Mouse (Mus musculus) right cerebral cortex, postnatal 4 days (tissue): ENCODE results near the gene Avil.

Source experiments
- DNase-seq: peaks from one replicate; pipeline ENCODE4 v3.0.0-alpha.2; 2022

The Avil gene

DNA sequence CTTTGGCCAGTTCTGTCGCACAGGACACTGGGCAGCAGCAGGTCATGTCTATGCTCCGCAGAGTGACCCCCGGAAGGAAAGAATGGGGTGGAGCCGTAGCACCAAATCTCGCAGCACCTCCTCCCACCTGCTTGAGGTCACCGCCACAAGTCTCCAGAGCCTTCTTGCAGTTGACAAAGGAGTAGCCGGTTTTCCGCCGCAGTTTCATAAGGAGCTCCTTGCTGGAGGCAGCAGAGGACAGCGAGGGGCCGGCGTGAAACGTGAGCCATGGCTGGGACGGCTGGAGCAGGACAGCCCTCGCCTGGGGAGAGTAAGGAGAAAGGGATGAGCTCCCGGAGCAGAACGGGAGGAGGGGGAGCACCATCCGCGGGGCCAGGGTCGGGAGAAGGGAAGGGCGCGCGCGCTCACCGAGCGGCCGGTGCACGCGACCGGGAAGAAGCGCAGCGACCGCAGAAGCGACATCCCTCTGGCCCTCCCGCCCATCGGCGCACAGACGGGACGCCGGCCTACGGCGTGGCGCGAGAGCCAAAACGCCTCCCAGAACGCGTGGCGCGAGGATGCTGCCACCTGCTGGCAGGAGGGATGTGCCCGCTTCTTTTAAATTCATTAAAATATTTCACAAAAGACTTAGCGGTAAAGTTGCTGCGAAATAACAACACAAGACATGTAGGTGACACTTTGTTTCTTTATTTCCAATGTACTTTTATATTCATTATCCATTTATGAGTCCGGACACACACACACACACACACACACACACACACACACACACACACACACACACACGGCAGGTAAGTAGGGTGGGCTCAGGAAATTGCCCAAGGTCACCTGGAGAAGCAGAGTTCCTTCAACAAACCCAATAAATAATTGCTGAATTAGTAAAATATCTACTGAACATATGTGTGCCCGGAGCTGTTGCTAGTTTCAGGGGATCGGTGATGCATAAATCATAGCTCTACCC lies 30.1 kb downstream of the Avil start, which contains the start of gene Tsfm:
Gene Tsfm, minus strand, starts transcription at position 505 of the 961 bp plus-strand sequence.
- DNase-seq: peak; percentile 98

DNA sequence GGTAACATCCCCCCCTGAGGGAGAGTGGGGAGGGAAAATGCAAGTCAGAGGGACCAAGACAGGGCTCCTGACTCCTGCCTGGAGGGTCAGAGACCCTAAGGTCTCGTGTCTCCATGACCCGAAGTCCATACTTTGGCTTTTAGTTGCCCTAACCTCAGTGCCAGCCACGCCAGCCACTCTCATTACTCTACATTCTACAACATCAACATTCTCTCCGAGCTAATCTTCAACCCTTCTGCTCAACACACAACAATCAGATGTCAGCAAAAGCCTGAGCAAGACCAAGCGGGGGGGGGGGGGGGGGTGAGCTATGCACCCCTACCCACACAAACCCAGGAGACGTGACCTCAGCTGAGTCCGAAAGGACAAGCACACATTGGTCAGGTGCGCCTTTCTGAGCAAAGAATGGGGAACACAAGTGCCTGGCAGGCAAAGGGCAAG lies 32.8 kb downstream of the Avil start:
- DNase-seq: no peak

DNA sequence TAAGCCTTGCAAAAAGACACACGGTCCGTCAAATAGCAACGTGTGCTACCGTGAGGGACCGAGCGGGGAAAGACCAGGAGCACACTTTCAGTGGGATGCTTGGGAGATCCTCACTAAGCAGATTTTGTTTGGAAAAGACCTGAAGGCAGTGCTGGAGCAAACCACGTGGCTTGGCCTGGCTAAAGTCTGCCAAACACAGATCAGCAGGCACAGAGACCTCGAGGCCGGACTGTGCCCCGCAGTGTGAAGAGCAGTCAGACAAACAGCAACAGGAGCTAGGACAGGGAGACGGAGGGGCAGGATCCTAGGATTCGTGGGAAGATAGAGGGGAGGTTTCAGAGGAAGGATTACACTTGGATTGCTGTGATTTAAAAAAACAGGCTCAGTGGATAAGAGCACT lies 35.8 kb downstream of the Avil start:
- DNase-seq: no peak

DNA sequence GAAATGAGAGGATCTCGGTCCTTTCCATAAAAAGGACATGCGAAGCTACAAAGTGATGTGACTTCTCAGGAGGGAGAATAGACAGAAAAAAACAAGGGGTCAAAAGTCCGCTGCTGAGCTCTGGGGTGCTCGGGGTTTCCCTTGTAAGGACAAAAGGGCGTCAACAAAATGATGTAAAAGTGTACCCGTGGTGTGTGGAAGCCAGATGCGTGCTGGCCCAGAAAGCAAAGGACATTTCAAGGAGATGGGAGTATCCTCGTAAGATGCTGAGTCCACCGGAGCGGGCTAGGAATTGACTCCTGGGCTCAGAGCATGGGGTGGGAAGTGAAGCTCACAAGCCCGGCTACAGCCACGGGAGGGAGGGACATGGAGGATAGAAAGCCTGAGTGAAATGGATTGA lies 37.1 kb downstream of the Avil start:
- no peak for DNase-seq

DNA sequence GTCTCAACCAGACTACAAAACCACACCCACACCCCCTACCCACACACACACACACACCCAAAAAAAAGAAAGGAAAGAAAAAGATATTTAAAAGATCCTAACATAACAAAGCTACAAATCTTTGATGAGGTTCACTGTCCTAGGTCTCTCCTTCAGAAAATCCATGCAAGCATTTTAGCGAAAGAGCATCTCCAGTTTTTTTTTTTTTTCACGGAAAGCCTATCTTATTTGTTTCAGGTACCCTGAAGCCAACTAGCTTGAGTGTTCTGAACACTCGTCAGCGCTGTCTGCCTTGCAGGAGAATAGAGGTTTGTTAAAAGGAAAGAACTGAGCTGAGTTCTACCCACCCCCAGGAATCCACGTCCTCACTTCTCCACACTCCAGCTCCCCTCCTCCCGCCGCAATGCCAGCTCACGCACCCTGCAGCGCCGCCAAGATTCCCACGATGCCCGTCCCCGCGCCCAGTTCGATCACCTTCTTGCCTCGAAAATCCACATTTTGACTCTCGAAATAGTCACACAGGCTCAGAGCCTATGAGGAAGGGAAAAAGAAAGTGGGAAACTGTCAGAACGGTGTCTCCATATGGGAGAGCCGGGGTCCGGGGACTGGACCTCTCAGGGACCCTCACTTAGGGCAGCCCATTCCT lies 40.2 kb downstream of the Avil start:
- no peak for DNase-seq

DNA sequence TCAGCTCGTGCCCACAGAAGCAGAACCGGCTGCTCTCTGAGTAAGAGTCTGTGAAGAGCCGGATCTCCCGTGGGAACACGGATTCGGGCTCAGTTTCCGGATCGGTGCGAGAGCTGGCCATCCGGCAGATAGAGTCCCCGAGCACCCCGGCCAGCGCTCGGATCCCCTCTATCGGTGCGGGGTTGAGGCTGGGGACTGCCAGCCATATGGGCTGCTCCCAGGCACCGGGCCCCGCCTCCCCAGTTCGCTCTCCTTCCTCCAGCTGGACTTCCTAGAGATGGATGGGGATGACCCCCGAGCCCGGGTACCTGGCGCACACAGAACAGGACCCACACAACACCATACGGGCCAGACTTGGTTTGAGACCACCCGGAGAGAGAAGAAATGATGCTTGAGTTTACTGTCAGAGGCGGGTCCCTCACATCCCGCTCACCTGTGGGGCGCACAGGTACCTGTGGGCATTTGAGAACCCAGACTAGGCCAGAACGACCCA lies 40.8 kb downstream of the Avil start, which contains the start of the genes Mettl1 and Eef1akmt3:
Gene Mettl1, plus strand, starts transcription at position 141 of the 493 bp plus-strand sequence.
Gene Eef1akmt3, minus strand, starts transcription at position 240 of the 493 bp plus-strand sequence.
- DNase-seq: peak; percentile 40

DNA sequence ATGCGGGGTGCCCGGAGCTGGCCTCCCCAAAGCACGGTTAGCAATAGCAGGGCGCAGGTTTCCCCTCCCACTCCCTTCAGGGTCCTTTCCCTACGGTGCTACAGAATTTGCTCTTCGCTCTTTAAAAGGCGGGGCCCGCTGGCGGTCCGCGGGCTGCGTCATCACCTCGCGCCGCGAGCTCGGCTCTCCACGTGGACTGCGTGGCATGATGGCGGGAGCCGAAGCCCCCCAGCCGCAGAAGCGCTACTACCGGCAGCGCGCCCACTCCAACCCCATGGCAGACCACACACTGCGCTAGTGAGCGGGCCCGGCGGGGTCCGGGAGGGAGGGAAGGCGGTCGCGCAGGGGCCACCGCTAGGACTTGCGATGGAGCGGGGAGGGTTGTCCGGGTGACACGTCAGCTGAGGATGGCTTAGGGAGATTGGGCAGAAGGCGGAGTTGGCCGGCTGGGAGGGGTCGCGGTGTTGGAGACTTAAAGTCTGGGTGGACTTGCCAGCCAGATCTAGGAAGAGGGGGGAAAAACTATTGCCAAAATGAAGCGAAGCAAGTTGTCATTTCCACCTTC lies 41.3 kb downstream of the Avil start:
- peak; percentile 91 for DNase-seq

DNA sequence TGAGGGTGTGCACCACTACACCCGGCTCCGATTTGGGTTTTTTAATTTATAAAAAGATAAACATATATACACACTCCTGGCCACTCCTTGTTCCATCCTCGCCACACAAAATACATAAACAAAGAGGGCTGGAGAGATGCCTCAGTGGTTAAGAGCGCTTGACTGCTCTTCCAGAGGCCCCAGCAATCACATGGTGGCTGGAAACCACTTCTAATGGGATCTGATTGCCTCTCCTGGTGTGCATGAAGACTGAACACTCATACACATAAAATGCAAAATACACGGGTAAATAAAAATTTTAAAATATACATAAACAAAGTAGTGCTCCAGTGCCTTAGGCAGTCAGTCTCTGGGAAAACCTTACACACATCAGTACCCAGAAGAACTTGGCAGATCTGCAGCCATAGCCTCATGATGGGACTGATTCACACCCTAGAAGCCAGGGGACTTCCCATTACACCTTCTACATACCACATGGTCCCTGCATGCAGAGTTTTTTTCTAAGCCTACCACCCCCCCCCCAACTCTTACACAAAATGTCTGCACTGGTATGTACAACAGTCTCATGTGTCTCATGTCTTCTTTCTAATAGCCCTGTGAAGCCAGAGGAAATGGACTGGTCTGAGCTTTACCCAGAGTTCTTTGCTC lies 42.1 kb downstream of the Avil start:
- no peak for DNase-seq

DNA sequence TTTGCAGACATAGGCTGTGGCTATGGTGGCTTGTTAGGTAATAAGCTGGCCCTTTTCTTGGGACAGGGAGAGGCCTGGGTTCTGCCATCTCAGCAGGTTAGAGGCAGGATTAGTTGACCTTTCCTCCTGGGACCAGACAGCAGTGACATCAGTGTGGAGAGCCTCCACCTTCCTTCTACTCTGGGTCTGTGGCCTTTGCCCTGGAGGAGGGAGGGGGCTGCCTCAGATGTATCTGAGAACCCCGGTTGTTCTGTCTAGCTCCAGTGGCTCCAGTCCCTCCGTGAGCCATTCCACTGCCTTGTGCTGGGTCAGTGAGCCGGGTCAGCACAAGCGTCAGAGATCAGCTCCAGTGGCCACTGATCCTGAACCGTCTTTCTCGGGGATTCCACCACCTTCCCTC lies 42.7 kb downstream of the Avil start:
- no peak for DNase-seq

DNA sequence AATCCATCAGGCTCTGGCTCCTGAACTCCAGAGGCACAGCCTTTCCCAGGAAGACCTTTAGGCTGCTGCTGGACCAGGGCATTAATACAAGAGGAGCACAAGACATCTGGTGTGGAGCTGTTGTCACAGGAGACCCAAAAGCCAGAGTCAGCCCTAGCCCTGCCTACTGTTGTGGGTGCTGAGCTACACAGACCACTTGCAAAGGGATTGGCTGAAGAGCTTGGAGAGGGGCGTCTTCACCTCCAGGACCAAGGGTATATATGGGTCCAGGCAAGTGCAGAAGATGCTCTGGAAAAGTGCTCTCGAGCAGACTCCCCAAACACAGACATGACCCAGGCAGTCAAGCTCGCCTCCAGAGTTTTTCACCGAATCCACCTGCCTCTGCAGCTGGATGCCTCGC lies 47.4 kb downstream of the Avil start, which contains the start of gene Cyp27b1:
Gene Cyp27b1, plus strand, starts transcription at position 297 of the 400 bp plus-strand sequence.
- no peak for DNase-seq

DNA sequence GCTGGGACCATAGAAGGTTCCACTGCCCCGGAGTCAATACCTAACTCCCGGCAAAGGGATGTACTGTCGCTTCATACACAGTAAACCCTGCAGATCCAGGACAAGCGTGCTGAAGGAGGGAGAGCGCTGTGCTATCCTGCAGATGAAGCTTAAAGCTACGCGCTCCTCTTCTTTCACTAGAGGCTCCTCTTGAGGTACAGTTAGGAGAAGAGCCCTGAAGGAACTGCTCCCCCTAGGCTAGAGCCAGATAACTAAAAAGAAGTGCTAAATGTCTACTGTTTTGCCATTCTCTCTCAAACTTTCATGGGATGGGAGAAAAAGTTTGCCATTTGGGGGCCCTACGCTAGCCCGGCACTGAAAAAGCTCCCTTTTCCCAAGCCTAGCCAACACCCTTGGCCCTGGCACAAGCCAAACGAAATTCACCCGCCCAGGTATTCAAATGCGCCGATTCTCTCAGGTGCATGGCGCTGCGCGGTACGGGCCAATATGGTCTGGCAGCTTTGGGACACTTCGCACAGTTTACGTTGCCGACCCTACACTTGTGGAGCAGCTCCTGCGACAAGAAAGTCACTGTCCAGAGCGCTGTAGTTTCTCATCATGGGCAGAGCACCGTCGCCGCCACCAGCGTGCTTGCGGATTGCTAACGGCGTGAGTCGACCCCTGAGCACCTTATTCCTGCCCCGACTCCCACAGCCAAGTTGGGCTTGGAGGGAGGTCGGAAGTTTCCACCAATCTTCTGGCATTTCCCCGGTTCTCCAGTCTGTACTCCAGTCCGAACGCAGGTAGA lies 48.3 kb downstream of the Avil start:
- no peak for DNase-seq

DNA sequence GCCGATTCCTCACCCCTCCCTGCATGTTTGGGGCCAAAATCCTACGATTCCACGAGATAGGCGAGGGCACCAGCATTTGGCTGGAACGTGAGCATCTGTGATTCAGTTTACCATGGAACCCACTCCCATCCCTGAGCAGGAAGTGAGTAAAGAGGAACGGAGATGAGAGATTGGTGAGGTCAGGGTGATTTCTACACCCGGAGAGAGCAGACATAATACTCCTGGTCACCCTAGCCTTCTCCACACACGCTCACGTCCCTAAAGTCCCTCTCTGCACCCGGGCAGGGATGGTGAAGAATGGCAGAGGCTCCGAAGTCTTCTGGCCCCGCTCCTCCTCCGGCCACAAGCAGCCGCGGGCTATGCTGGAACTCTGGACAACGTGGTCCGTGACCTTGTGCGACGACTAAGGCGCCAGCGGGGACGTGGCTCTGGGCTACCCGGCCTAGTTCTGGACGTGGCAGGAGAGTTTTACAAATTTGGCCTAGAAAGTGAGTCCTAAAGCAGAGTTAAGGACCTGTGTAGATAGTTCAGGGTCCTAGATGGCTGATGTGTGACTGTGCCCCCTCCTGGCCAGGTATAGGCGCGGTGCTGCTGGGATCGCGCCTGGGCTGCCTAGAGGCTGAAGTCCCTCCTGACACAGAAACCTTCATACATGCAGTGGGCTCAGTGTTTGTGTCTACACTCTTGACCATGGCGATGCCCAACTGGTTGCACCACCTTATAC lies 49.0 kb downstream of the Avil start:
- DNase-seq: no peak

DNA sequence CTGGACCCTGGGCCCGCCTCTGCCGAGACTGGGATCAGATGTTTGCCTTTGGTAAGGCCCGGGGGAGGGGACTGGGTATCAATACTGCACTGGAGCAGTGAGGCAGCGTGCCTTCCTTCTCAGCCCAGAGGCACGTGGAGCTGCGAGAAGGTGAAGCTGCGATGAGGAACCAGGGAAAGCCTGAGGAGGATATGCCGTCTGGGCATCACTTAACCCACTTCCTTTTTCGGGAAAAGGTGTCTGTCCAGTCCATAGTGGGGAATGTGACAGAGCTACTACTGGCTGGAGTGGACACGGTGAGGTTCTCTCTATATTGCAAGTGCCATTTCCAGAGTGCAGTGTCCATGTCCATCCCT lies 49.6 kb downstream of the Avil start:
- DNase-seq: no peak

DNA sequence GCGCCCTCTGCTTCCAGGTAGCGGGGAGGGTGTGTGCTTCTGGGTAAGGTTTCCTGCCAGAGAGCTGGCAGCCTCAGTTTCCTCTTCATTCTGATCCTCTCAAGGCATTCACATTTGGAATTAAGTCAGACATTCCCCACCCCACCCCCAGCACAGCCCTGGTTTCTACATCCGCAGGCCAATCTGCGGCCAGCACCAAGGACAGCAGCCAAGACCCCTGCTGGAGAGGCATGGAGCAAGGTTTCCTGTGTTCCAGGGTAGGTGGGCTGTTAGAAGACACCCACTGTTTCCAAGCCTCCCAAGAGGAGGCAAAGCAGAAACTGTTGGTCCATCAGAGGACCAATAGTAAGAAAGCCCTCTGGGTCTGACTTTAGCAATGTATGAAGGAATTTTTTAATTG lies 54.1 kb downstream of the Avil start:
- DNase-seq: no peak

DNA sequence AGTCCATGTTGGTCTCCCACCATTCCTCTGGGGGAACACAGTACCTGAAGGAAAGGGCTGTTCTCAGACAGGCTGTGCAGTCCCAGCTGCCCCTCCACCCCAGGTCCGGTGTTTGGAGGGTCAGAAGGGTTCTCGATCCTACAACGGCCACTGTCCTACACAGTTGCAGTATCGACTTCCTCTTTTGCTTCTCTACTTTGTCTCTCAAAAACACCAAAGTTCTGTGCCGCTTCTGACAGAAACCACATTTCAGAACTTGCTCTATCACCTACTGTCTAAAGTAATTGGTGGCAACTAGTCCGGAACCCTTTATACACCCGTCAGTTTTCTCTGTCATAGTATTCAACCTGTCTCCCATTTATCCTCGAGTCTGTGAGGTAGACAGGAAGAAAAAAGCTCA lies 54.9 kb downstream of the Avil start:
- DNase-seq: no peak

DNA sequence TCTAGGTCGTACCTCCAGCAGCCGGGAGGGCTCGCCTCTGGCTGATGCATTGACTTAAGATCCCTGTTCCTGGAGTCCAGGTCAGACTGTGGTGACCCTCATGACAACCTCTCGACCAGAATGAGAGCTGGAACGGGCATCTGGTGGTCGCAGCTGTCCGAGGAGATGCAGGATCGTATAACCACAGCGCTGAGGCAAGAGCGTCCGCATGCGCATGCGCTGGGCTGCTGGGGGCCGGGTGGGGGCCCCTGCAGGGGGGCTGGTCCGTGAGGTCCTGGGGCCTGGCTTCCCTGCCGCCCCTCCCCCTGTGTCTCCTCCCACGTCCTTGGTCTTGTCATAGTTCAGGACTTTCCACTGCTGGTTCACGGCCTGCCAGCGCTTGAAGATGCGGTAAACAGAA lies 56.0 kb downstream of the Avil start:
- no peak for DNase-seq

DNA sequence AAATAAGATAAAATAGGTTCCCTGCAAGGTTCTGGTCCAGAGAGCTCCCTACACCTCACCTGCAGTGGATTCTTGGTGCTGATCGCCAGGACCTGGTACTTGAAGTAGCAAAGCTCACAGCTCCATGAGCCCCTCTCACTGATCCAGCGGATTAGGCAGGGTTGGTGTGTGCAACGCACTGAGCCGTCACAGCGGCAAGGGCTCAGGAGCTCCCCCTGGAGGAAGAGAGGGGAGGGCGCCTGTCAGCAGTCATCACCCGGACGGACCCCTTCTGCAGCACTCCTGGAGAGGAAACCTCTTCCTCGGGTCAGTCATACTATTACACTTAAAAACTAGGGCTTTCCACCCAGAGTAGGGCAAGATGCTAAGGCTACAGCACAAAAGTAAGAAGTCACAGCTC lies 57.7 kb downstream of the Avil start:
- DNase-seq: peak; percentile 77

DNA sequence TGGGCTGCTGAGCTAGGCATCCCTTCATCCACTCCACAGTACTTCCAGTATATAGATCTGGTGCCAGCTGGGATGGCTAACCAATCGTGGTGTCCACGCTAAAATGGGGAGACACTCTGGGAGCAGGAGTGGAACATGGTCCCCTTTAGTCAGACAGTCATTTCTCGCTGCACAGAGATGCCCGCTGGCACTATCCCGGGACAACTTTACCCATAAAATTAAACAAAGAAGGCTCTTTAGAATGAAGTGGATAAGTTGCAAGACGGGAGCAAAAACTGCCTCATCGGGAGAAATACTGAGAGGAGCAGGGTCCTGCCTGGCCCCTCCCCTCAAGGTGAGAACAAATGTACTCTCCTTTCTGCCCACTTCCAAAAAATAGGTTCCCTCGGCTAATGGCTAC lies 58.2 kb downstream of the Avil start:
- no peak for DNase-seq

DNA sequence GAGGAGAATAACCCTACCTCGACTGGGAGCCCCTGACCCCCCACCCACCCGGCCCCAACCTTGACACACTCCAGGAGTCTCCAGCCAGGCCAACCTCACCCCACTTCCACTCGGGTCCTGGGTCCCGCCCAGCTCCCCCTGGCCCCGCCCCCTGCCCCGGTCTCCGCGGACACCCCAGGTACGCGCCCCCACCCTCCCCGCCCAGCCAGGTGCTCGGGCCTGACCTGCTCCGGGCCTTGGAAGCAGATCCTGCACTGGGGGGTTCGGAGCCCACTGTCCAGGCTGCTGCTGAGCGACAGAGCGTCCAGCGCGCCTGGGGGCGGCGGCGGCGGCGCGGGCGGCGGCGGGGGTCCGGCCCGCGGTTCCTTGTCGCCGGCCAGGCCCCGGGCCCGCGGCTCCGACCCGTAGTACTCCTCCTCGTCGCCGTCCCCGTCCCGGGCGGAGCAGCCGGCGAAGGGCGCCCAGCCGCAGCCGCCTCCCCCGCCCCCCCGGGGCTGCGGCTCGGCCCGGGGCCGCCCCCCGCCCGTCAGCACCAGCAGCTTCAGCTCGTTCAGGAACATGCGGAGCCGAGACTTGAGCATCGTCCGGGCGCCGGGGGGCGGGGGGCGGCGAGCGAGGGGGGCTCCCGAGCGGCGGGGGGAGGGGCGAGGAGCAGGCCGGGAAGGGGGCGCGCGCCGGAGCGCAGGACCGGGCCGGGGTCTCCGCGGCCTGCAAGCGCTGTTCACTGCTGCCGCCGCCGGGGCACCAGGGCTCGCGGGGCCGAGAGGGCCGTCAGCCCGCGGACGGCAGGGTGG lies 58.9 kb downstream of the Avil start:
- DNase-seq: peak; percentile 64
